Mouse (Mus musculus) left cerebral cortex, adult 11 months (tissue): ENCODE data around the gene Cotl1.
"Not testable (repeated sequence)": the region's sequence is repeated elsewhere in the genome, so short reads cannot be mapped to it uniquely, and the experiment has no call there.

Source experiments
- DNase-seq: peaks from one replicate; pipeline ENCODE4 v3.0.0; 2022; ENCODE audit warnings: low spot score

The Cotl1 gene

GRCm38 (mm10) chr8:119840275-119840808 lies at the start of gene Cotl1:
Cotl1 (minus strand) TSS chr8:119840544.
- DNase-seq: peak; percentile 96

GRCm38 (mm10) chr8:119888012-119888411 lies 47.7 kb upstream of the Cotl1 start:
- no peak for DNase-seq

- DNase-seq: no peak
Measured at GRCm38 (mm10) chr8:119887130-119887529, 46.8 kb upstream of the Cotl1 start.

GRCm38 (mm10) chr8:119885612-119886011 lies 45.3 kb upstream of the Cotl1 start:
- no peak for DNase-seq

GRCm38 (mm10) chr8:119883281-119883680 lies 42.9 kb upstream of the Cotl1 start:
- DNase-seq: no peak

- DNase-seq: no peak
Measured at GRCm38 (mm10) chr8:119881917-119882316, 41.6 kb upstream of the Cotl1 start.

GRCm38 (mm10) chr8:119881301-119881700 lies 41.0 kb upstream of the Cotl1 start:
- DNase-seq: no peak

- no peak for DNase-seq
Measured at GRCm38 (mm10) chr8:119873181-119873580, 32.8 kb upstream of the Cotl1 start.

- no peak for DNase-seq
Measured at GRCm38 (mm10) chr8:119869616-119870015, 29.3 kb upstream of the Cotl1 start.

GRCm38 (mm10) chr8:119862749-119863148 lies 22.4 kb upstream of the Cotl1 start:
- no peak for DNase-seq

GRCm38 (mm10) chr8:119862390-119862734 lies 22.0 kb upstream of the Cotl1 start:
- DNase-seq: no peak

- DNase-seq: peak; percentile 90
Measured at GRCm38 (mm10) chr8:119861706-119862389, 21.5 kb upstream of the Cotl1 start, which contains the start of gene Klhl36. Klhl36 (plus strand) TSS chr8:119862266.

GRCm38 (mm10) chr8:119857767-119858166 lies 17.4 kb upstream of the Cotl1 start:
- no peak for DNase-seq

- no peak for DNase-seq
Measured at GRCm38 (mm10) chr8:119855656-119856055, 15.3 kb upstream of the Cotl1 start.

- no peak for DNase-seq
Measured at GRCm38 (mm10) chr8:119854035-119854434, 13.7 kb upstream of the Cotl1 start.

- DNase-seq: no peak
Measured at GRCm38 (mm10) chr8:119853521-119853920, 13.2 kb upstream of the Cotl1 start.

- no peak for DNase-seq
Measured at GRCm38 (mm10) chr8:119847232-119847922, 7.0 kb upstream of the Cotl1 start.

GRCm38 (mm10) chr8:119845741-119846140 lies 5.4 kb upstream of the Cotl1 start:
- DNase-seq: not testable (repeated sequence)

GRCm38 (mm10) chr8:119844577-119844976 lies 4.2 kb upstream of the Cotl1 start:
- no peak for DNase-seq

- DNase-seq: peak; percentile 64
Measured at GRCm38 (mm10) chr8:119843444-119843843, 3.1 kb upstream of the Cotl1 start.

GRCm38 (mm10) chr8:119840905-119841411 lies 614 bp upstream of the Cotl1 start:
- no peak for DNase-seq

- no peak for DNase-seq
Measured at GRCm38 (mm10) chr8:119839419-119840021, 824 bp downstream of the Cotl1 start.

- DNase-seq: no peak
Measured at GRCm38 (mm10) chr8:119838983-119839340, 1.4 kb downstream of the Cotl1 start.
